Mouse (Mus musculus): ENCODE data around the gene Plcb4.

Gene Plcb4

GRCm38 (mm10) chr2:135855890-135856490, 197.2 kb downstream of the Plcb4 start:
- in situ Hi-C loops (cut with MboI, MseI), result no loop called here

GRCm38 (mm10) chr2:135856826-135857225, 198.0 kb downstream of the Plcb4 start:
- in situ Hi-C loops (cut with MboI, MseI), result no loop called here

GRCm38 (mm10) chr2:135861531-135862488, 203.0 kb downstream of the Plcb4 start:
- in situ Hi-C loops (cut with MboI, MseI), result no loop called here

DNA sequence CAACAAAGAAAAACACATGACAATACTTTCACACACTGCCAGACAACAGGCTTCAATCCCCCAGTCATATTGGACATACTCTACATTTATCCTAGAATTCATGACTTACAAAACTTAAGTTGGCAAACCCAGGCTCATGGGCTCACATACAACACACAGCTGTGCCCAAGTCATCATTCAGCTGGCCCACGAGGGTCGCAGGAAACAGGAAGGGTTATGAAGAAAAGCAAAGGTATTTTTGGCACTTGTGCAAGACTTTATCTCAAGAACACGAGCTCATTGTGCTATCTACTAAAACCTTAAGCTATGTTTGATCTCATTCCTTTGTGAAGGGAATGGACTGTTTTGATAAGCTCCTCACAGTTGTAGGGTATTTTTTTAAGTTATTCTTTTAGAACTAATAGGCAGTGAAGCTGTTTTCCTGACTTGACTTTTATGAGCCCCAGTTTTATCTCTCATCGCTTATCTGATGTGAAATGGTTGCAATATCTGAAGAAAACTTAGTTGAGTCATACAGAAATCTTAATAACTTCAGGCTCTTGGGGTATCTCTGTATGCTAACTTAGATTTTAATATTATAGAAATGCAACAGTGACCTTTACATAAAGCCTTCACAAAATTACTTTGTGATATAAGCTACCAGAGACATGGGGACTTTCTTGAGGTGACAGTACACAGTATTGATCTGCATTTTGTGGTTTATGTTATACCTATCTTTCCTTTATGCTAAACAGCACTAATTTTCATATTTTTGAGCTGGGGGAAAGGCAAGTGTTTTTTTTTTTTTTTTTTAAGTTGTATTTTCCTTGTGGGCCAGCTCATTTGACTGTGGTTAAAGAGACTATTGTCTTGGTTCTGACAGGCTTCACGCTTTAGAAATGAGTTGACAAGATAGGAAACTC, 203.9 kb downstream of the Plcb4 start:
- in situ Hi-C loops (cut with MboI, MseI), result no loop called here

GRCm38 (mm10) chr2:135863391-135864076, 204.7 kb downstream of the Plcb4 start:
- in situ Hi-C loops (cut with MboI, MseI), result no loop called here

- in situ Hi-C loops (cut with MboI, MseI), result no loop called here
Measured at GRCm38 (mm10) chr2:135866421-135866820, 207.6 kb downstream of the Plcb4 start.

- in situ Hi-C loops (cut with MboI, MseI), result no loop called here
Measured at GRCm38 (mm10) chr2:135866838-135867237, 208.0 kb downstream of the Plcb4 start.

GRCm38 (mm10) chr2:135869637-135870036, 210.8 kb downstream of the Plcb4 start:
- in situ Hi-C loops (cut with MboI, MseI), result no loop called here

DNA sequence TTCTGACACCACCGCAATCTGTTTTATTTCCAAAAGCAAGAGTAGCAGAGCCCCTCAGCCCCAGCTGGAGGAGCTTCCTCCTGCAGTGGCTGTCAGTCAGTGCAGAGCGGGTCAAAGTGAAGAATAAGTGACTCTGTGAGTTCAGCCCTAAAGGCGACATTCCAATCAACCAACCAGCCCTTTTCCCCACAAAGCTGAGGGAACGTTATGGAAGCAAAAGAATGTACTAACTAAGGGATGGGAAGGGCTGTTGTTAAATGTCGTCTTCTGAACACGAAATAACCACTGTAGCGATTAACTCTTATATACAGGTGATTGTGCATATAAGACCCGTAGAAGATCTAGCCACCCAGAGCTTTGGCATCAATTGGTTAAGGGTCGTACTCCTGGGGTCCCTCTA, 214.3 kb downstream of the Plcb4 start:
- in situ Hi-C loops (cut with MboI, MseI), result no loop called here

DNA sequence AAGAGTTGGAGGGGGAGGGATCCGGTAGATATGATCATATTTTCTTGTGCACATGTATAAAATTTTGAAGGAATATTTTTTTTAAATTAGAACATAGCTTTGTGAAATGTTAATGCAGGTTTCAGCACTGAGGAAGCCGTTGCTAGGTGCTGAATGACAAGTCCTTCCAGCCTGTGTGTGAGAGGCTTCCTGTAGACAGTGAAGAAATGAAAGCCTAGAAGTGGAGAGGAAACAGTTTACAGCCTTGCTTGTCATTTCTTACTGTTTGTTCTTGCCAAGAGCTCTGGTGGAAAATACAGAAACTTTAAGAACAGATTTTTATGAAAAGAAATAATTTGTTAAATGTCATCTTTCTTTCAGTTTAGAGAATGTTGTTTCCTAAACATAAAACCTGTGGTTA, 214.9 kb downstream of the Plcb4 start:
- in situ Hi-C loops (cut with MboI, MseI), result no loop called here

DNA sequence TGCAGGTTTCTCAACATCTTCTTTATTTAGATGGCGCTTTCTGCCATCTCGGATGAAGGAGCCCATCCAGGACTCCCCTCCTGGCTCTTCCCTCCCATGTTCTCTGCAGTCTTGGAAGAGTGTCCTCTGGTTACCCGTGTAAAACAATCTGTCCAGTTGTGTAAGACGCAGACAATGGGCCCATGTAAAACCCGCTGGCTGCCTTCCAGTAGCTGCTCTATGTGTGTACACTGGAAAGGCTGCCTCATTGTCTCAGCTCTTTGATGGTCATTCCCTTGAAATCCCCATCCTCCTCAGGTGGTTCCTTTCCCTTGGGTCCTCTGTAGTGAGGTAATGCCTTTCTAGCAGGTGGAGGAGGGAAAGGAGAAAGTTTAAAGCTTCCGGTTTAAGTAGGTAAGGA, 216.7 kb downstream of the Plcb4 start:
- in situ Hi-C loops (cut with MboI, MseI), result no loop called here

- in situ Hi-C loops (cut with MboI, MseI), result no loop called here
Measured at GRCm38 (mm10) chr2:135879356-135879755, 220.5 kb downstream of the Plcb4 start.

DNA sequence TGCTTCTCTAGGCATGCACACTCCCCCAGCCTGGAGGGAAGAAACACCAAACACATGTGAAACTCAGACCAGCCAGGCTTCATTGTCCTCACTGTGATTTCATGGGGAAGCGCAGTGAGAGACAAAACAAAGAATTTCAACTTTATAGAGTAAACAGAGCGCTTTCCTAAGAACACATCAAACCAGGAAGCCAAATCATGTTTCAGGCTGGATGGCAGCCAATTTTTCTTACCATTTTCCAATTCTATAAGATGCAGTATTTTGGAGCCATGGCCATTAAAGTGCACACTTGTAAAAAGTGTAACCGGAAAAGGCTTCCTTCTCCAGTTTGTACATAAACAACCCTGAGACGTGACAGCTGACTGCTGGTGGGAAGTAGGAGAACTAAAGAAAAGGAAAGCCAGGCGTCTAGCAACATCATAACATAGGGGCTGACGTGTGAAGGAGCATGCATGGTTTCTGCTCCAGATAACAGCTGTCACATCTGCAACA, 221.5 kb downstream of the Plcb4 start:
- in situ Hi-C loops (cut with MboI, MseI), result no loop called here

DNA sequence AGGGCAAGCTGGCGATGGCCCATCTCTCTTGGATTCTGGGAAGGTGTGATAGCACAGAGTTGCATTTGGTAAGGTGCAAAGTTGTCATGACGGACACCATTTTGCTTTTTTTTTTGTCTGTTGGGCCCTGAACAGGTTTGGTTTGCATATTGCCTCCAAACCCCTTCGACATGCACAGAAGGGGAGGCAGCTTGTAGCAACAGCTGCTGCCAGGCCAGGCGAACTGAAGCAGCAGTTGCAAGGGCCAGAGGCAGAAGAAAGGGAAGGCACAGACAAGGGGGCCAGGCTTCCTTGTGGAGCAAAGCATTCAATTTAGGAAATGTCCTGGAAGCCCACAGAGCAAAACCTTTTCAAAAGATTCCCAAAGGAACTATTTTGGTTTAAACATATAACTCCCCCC, 224.5 kb downstream of the Plcb4 start:
- in situ Hi-C loops (cut with MboI, MseI), result no loop called here

DNA sequence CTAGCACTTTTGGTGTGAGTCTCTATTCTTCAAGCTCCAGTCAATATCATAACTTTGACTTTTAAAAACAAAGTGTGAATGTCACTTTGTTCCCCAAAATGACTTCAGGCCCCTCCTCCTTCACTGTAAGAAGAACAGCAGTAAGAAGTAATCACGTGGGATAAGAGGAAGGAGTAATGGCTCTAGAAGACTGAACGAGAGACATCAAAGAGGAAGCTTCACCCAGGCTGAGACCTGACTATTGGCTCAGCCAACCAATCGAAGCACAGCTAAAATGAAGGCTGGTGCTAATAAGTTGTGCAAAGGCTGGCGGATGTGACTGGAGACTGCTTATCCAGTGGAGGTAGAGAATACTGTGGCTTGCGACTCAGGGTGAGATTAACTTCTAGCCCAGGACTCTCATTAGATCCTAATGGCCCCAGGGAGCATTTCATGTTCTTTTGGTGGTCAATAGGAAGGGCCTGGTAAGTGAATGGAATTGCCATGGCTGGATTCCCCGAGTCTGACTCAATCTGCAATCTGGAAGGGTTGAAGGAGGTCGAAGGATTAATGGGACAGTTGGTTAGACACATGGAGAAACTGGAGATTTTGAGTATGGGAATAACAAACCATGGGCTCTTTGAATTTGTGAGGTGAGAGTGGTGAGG, 225.8 kb downstream of the Plcb4 start:
- in situ Hi-C loops (cut with MboI, MseI), result no loop called here

- in situ Hi-C loops (cut with MboI, MseI), result no loop called here
Measured at GRCm38 (mm10) chr2:135885607-135886006, 226.8 kb downstream of the Plcb4 start.

DNA sequence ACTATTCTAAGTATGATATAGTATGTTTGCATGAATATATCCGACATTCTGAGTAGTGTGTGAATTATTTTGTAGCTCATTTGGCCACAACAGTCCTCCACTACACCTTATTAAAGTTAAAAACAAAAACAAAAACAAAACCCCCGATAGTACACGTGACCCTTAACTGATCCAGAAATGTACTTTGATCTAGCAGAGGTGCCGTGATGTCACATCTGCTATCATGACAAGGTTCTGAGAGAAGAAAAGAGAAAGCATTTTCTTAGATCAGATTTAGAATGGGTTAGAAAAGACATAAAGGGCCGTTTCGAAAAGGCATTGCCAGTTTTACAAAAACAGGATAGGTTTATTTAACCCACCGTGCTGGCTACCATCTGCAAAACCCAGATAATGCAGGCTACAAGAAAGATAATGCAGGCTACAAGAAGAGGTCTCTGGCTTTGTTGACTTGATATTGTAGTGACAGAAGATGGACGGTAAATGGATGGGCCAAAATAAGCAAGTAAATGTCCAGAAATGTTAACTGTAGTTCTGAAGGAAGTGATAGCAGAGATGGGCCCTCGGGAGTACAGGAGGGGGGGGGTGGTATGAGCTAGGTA, 227.4 kb downstream of the Plcb4 start:
- in situ Hi-C loops (cut with MboI, MseI), result no loop called here

DNA sequence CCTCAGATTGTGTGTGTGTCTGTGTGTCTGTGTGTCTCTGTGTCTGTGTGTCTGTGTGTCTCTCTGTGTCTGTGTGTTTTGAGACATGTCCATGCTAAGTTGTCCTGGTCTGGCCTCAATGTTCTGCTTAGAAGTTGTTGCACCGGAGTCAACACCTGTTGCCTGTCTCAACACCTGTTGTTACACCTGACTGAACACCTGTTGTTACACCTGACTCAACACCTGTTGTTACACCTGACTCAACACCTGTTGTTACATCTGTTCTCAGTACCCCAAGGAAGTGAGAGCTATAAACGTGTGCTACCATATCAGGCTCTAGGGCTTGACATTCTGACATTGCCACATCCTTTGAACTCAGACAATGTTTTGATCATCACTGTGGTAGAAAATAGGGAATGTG, 229.0 kb downstream of the Plcb4 start:
- in situ Hi-C loops (cut with MboI, MseI), result no loop called here

DNA sequence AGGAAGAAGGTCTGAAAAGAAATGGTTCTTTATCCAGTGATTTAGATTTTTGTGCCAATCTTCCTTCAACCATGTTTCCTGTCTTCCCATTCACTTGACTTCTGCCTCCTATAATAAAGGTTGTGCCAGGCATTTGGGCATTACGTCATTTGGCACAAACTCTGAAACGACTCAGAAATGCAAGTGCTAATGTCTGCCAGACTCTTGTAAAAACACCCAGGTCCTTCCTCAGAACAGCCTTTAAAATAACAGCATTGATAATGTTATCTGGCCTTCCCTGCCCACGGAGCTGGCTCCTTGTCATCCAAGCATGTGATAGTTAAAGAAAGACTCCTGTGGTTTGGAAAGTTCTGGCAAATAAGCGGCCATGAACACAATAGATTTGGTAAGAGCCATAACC, 229.4 kb downstream of the Plcb4 start:
- in situ Hi-C loops (cut with MboI, MseI), result no loop called here

DNA sequence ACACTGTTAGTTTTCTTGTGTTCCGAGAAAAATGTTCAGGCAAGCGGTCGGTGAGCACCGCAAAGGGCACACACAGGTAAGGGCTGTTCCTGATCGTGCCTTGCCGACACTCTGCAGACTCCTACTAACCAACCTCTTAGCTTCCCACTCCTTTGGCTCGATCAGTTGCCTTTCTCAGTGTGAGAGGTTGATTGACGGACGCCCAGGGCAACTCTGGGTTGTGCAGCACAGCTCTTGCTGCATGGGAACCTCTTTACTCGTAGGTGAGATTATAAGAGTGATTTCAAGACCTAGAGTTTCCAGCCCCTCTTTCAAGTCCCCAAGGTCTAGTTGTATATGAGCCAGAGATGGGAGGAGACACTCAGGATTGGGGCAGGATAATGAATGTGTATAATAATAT, 230.0 kb downstream of the Plcb4 start:
- in situ Hi-C loops (cut with MboI, MseI), result no loop called here
